ENCODE assay signal across 13 mouse cellular contexts in genomic region chr3:15040866-15041528, GRCm38 (mm10).
A peak's percentile ranks its signal among the peaks of the same experiment; 100 is the strongest.
DNase-seq lines count a peak whose midpoint lies in the region; ATAC-seq and TF ChIP-seq lines count a peak whose summit lies in the region.
"Had no signal": no experiment of that assay in that cellular context is flagged by ENCODE, and none has a peak within 500 bp of the region (broad histone marks: within the 10 kb centered on the region; RNA-seq: fewer than 3 reads in every experiment).

No protein-coding gene starts in this region.

- no peak for TF ChIP-seq CTCF in cerebellum, adult 2 months (IDR thresholded peaks at IDR 0.05; ENCODE audit: borderline replicate concordance, insufficient read depth, low read depth, low read length)

- intact Hi-C loops in left cerebral cortex, postnatal 10 days (cut with DNase I) = no loop called here

- peaks cover 4% of the 10 kb centered on the region for H3K4me1 ChIP-seq in cerebellum, adult 2 months (ENCODE audit: control insufficient read depth, insufficient read depth, low read length)
- H3K4me1 ChIP-seq: neural tube, embryonic 15.5 days; stomach, embryonic 15.5 days had no signal

- 29% methylated on average over 7 of the region's 7 CpGs for WGBS in cerebellum, adult 2 months

- ATAC-seq in megakaryocyte progenitor cell, adult 5-6 weeks (replicated peaks; ENCODE audit: poor library complexity) = no peak
- ATAC-seq: forebrain, embryonic 14.5 days; Patski had no signal

- no peak for TF ChIP-seq POLR2A in cerebellum, adult 2 months (IDR thresholded peaks at IDR 0.05; ENCODE audit: borderline replicate concordance, insufficient read depth, low read length)

- no peak overlapping the region for H3K4me3 ChIP-seq in cerebellum, adult 2 months (replicated peaks; ENCODE audit: insufficient read depth, low read depth, low read length)
- H3K4me3 ChIP-seq: neural tube, embryonic 15.5 days; stomach, embryonic 15.5 days had no signal

- no peaks in the 10 kb centered on the region for H3K27me3 ChIP-seq in cerebellum, adult 2 months (ENCODE audit: control insufficient read depth, insufficient read depth, low read length)
- H3K27me3 ChIP-seq: neural tube, embryonic 15.5 days; Patski; stomach, embryonic 15.5 days had no signal

- DNase-seq in kidney, postnatal 14 days = peak; percentile 6
- DNase-seq in kidney, adult 8-10 months = no peak
- DNase-seq in adrenal gland, postnatal 25 days = peak; percentile 21
- DNase-seq in cerebellum, adult 2 months = peak; percentile 38 to 70
- DNase-seq in gastrocnemius, postnatal 25 days = peak; percentile 10
- DNase-seq in left cerebral cortex, postnatal 10 days (ENCODE audit: extremely low spot score in 1 of 2, low spot score in 2 of 2) = no peak
- DNase-seq: layer of hippocampus, adult 9-11 months; right cerebral cortex, postnatal 14 days had no signal

- peak overlapping the region; percentile 13; the same call in 1 of the 2 replicates for H3K27ac ChIP-seq in cerebellum, adult 2 months (ENCODE audit: insufficient read depth, low read length)
- H3K27ac ChIP-seq: neural tube, embryonic 15.5 days; stomach, embryonic 15.5 days had no signal

Comparison
In these comparisons a context has a peak if more than half of its experiments do, and no peak if none do; other contexts are left out.
1. DNase-seq: peak in kidney, postnatal 14 days (single experiment), adrenal gland, postnatal 25 days (single experiment), cerebellum, adult 2 months (2 of 2) and gastrocnemius, postnatal 25 days (single experiment); none in kidney, adult 8-10 months (0 of 2) and left cerebral cortex, postnatal 10 days (0 of 2).